Mouse (Mus musculus): ENCODE results near the gene Slc30a7. TPM values are rescaled to one million over a fixed set of nuclear protein-coding genes. Genes with fewer than 3 reads are reported as not detected.

Slc30a7 gene
- 24.4 and 26.3 TPM in 2 replicates for polyA plus RNA-seq (2016; fragmentation: Nextera tagmentation; extraction: Ambion mirVana)

DNA sequence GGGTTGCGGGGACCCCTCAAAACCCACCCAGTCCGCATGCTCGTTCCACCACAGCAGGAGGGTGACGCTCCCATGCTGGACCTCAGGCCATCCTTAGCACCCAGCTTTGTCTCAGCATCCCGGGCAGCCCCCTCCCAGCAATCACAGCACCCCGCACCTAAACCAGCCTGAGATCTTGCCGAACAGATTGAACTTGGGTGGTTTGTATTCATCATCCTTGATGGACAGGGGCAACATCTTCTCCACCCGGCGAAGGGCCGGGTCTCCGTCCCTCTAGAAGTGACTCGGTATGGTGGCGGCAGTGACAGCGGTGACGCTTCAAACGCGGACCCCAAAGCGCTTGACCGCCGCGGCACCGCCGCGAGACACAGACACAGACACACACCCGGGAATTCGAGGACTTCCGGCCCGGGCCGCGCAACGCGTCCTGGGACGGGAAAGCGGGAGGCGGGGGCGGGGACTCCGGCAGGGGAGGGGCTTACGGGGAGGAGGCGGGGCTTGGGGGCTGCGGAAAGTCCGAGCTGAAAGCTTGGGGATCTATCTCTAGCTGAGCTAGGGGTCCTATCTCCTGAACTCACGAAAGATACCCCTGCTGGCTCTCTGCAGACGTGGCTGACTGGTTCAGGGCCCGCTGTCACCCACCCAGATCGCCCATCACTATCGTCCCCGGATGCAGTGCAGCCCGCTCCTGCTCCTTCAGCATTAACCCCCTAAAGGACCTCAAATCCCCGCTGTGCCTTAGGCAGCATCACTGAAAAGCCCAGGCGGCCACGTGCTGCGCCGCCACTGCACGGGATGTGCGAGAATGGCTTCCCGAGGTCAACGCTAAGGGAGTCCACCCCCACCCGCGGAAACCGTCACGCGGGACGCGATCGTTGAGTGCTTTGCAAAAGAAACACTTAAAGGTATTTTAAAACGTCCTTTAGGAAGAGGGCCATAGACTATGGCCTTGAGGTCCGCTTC is at the start of gene Slc30a7, which contains the start of gene Extl2:
Slc30a7 (minus strand) TSS at position 429 of the 963 bp plus-strand sequence.
Extl2 (plus strand) TSS at position 485 of the 963 bp plus-strand sequence.
- Histone ChIP-seq H3K4me3 (peak within 1 kb of the TSS; percentile 92), H3K27ac (peak within 1 kb of the TSS; percentile 89), H3K4me1 (peaks cover 37% of the 10 kb centered on the region), H3K36me3 (replicated peaks) (peaks cover 29% of the 10 kb centered on the region), H3K27me3 (ENCODE audit: poor library complexity, severe bottlenecking) (no peaks in the 10 kb centered on the region), H3K9me3 (no peaks in the 10 kb centered on the region)
- peak; percentile 90 for DNase-seq (ENCODE audit: extremely low spot score, low spot score)
- WGBS: under 1% methylated on average over 67 of the region's 67 CpGs

DNA sequence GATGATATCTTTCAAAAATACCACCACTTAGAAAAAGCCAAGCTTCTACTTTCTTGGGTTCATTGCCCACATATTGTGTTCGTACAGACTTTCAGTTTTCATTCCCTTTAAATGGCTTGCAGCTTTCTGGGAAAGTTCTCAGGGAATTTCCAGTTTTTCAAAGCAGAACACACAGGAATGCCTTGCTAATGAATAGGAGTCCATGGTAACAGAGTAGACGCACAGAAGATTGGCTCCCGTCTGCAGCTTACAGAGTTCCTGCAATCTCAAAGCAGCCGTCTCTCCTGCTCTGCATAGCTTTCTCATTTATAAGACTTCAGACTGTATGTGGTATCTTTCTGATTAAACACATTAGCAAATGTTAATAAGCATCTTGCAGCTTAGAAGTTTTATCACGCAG is 39.8 kb upstream of the Slc30a7 start:
- H3K36me3 ChIP-seq (replicated peaks): no peaks in the 10 kb centered on the region
- WGBS: 66% methylated on average over 5 of the region's 5 CpGs

DNA sequence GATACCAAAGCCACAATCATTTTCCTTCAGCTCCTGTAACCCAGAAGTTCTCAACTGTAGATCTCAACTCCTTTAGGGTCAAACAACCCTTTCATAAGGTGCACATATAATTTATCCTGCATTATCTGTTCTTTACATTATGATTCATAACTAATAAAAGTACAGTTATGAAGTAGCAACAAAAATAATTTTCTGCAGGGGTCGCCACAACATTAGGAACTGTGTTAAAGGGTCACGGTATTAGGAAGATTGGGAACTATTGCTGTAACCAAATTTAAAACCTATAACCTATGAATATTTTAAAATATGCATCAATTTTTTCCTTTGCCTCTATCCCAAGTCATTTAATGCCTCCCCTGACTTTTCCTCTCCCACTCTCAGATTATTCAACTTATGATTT is 38.8 kb upstream of the Slc30a7 start:
- H3K27me3 ChIP-seq (ENCODE audit: poor library complexity, severe bottlenecking): no peaks in the 10 kb centered on the region
- H3K36me3 ChIP-seq (replicated peaks): no peaks in the 10 kb centered on the region
- no peak overlapping the region for H3K27ac ChIP-seq
- no peak for DNase-seq (ENCODE audit: extremely low spot score, low spot score)
- H3K4me1 ChIP-seq: peaks cover 10% of the 10 kb centered on the region; the same call in 1 of the 2 replicates
- no peak overlapping the region for H3K4me3 ChIP-seq
- no peaks in the 10 kb centered on the region for H3K9me3 ChIP-seq
- 81% methylated on average over 2 of the region's 2 CpGs for WGBS

More for the DNA sequence above, 39.8 kb upstream of the Slc30a7 start:
- no peak overlapping the region for H3K4me3 ChIP-seq
- H3K27ac ChIP-seq: no peak overlapping the region
- DNase-seq (ENCODE audit: extremely low spot score, low spot score): no peak
- H3K27me3 ChIP-seq (ENCODE audit: poor library complexity, severe bottlenecking): no peaks in the 10 kb centered on the region
- H3K4me1 ChIP-seq: peaks cover 10% of the 10 kb centered on the region; the same call in 1 of the 2 replicates
- no peaks in the 10 kb centered on the region for H3K9me3 ChIP-seq

DNA sequence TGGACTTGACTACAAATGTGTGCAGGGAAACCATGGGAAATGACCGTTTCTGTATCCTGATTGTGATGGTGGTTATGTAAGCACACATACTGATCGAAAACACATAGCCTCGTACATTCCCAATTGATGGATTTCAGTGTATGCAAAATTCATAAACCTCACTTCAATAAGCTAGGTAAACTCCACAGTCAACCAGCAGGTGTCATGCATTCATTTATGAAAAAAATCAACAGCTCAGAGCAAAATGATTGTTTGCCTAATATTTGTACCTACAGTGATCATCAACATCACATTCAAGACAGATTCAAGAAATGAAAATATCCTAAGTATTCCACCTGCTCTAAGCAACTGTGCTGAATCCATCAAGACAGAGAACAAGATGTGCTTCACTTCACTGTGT is 33.6 kb upstream of the Slc30a7 start:
- H3K36me3 ChIP-seq (replicated peaks): no peaks in the 10 kb centered on the region
- H3K4me3 ChIP-seq: no peak overlapping the region
- WGBS: 88% methylated on average over 3 of the region's 3 CpGs
- H3K27ac ChIP-seq: no peak overlapping the region
- no peak for DNase-seq (ENCODE audit: extremely low spot score, low spot score)
- no peaks in the 10 kb centered on the region for H3K4me1 ChIP-seq
- no peaks in the 10 kb centered on the region for H3K9me3 ChIP-seq
- H3K27me3 ChIP-seq (ENCODE audit: poor library complexity, severe bottlenecking): no peaks in the 10 kb centered on the region

DNA sequence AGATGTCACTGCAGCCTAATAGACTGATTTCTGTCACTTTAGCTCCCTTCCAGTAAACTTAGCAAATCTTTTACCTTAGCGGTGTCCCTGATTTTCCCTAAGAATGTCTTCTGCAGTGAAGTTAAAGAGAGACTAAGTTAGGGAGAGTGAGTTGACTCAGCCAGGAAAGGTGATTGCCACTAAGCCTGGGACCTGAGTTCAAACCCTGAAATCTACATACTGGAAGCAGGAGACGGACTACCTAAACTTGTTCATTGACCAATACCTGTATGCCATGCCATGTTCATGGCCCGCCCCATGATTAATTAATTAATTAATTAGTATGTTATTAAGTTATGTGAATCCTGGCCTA is 26.6 kb upstream of the Slc30a7 start:
- no peaks in the 10 kb centered on the region for H3K36me3 ChIP-seq (replicated peaks)
- DNase-seq (ENCODE audit: extremely low spot score, low spot score): no peak
- H3K27me3 ChIP-seq (ENCODE audit: poor library complexity, severe bottlenecking): no peaks in the 10 kb centered on the region
- H3K9me3 ChIP-seq: no peaks in the 10 kb centered on the region
- H3K4me3 ChIP-seq: no peak overlapping the region
- H3K27ac ChIP-seq: no peak overlapping the region
- 59% methylated on average over 3 of the region's 3 CpGs for WGBS
- H3K4me1 ChIP-seq: no peaks in the 10 kb centered on the region

DNA sequence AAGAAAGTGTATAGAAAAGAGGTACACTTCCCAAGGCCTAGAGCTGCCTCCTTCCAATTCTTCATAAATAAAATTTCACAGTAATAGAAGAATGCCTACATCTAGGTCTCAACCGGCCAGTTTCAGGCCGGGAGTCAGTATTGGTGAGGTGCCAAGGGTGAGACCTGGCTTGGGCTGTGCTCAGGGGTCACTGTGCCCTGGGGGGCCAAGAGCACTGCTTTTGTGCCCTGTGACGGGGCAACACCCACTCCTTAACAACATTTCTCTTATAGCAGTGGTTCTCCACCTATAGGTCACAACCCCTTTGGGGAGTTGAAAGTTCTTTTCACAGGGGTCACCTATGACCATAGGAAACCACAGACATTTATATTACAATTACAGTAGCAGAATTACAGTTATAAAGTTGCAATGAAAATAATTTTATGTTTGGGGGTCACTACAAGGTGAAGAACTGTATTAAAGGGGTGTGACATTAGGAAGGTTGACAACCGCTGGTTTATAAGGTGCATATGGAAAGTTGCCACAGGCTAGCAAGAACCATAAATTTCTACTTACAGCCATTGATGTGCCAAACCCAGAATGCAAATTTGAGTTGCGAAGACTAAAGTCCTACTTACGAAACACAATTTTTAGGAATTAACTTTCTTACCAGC is 26.1 kb upstream of the Slc30a7 start:
- Histone ChIP-seq H3K4me1 (no peaks in the 10 kb centered on the region), H3K4me3 (no peak overlapping the region), H3K36me3 (replicated peaks) (no peaks in the 10 kb centered on the region), H3K27ac (no peak overlapping the region), H3K9me3 (no peaks in the 10 kb centered on the region), H3K27me3 (ENCODE audit: poor library complexity, severe bottlenecking) (no peaks in the 10 kb centered on the region)
- 57% methylated on average over 6 of the region's 6 CpGs for WGBS
- no peak for DNase-seq (ENCODE audit: extremely low spot score, low spot score)

DNA sequence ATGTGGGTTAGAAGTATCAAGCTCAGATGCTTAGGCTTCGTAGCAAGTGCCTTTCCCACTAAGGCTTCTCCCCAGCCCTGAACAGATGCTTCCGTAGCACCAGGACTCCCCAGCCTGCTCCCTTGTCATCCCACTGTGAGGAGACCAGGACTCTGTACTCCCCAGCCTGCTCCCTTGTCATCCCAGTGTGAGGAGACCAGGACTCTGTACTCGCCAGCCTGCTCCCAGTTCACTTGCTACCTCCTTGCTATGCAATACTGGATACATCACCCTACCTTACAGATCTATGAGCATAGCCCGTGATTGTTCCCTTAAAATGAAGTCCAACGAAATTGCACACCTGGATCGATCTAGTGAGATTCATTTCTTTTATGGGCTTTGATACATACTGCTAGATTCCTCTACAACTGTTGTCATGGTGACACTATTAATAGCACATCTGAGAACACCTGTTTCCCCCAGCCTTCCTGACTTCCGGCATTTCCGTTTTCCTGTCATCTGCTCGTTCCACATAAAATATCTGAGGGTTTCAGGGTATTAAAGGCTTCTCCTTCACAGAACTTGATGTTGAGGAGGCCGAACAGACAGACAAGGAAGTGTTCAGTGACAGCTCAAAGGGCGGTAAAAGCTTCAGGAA is 23.1 kb upstream of the Slc30a7 start:
- no peak for DNase-seq (ENCODE audit: extremely low spot score, low spot score)
- no peaks in the 10 kb centered on the region for H3K27me3 ChIP-seq (ENCODE audit: poor library complexity, severe bottlenecking)
- WGBS: 83% methylated on average over 10 of the region's 11 CpGs
- no peaks in the 10 kb centered on the region for H3K9me3 ChIP-seq
- no peak overlapping the region for H3K4me3 ChIP-seq
- no peak overlapping the region for H3K27ac ChIP-seq
- H3K36me3 ChIP-seq (replicated peaks): peaks cover 15% of the 10 kb centered on the region
- H3K4me1 ChIP-seq: no peaks in the 10 kb centered on the region

DNA sequence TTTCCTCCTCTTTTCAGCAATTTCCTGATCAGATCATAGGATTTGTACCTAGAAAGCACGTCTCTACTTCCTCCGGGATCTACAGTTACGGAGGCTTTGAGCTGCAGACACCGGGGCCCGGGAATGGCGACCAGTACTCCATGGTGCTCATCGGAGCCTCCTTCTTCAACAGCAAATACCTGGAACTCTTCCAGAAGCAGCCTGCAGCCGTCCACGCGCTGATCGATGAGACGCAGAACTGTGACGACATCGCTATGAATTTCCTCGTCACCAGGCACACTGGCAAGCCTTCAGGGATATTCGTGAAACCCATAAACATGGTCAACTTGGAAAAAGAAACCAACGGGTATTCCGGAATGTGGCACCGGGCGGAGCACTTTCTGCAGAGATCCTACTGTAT is 19.8 kb upstream of the Slc30a7 start:
- Histone ChIP-seq H3K27ac (no peak overlapping the region), H3K4me3 (no peak overlapping the region), H3K36me3 (replicated peaks) (peaks cover 24% of the 10 kb centered on the region), H3K9me3 (no peaks in the 10 kb centered on the region), H3K27me3 (ENCODE audit: poor library complexity, severe bottlenecking) (no peaks in the 10 kb centered on the region), H3K4me1 (peaks cover 8% of the 10 kb centered on the region)
- DNase-seq (ENCODE audit: extremely low spot score, low spot score): no peak
- 93% methylated on average over 20 of the region's 20 CpGs for WGBS

DNA sequence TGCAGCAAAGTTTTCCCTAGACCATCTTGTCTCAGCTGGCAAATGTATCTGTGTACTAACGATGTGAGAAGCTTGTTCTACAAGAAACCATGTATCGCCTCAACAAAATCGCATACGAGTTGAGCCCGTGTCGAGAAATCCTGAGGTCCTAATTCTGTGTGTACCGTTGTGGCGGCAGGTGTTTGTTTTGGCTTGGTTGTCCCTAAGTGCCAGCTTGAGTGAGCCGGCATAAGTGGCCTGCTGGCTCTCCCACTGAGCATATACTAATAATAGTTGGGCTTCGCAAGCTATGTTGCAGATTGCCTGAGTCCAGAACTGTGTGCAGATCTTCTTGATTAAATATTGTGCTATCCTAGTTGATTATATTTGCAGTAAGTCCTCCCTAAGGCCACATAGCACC is 18.5 kb upstream of the Slc30a7 start:
- 97% methylated on average over 10 of the region's 10 CpGs for WGBS
- no peak overlapping the region for H3K4me3 ChIP-seq
- H3K27me3 ChIP-seq (ENCODE audit: poor library complexity, severe bottlenecking): no peaks in the 10 kb centered on the region
- no peak for DNase-seq (ENCODE audit: extremely low spot score, low spot score)
- H3K27ac ChIP-seq: no peak overlapping the region
- H3K9me3 ChIP-seq: no peaks in the 10 kb centered on the region
- H3K4me1 ChIP-seq: peaks cover 8% of the 10 kb centered on the region
- H3K36me3 ChIP-seq (replicated peaks): peaks cover 24% of the 10 kb centered on the region

DNA sequence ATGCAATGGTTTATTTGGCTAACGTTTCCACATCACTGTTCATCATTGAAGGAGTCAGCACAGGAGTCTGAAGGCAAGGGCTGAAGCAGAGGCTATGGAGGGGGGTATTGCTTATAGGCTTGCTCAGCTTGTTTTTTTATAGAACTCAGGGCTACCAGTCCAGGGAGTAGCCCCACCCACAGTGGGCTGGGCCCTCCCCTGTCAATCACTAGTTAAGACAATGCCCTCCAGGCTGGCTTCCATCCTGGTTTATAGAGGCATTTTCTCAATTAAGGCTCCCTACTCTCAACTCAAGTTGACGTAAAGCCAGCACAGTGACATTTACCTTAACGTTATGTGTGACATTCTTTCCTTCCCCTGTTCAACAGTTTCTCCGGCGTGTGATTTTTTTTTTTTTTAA is 17.5 kb upstream of the Slc30a7 start:
- WGBS: 88% methylated on average over 5 of the region's 5 CpGs
- Histone ChIP-seq H3K4me1 (peaks cover 8% of the 10 kb centered on the region), H3K4me3 (no peak overlapping the region), H3K27ac (no peak overlapping the region), H3K9me3 (no peaks in the 10 kb centered on the region), H3K36me3 (replicated peaks) (peaks cover 24% of the 10 kb centered on the region), H3K27me3 (ENCODE audit: poor library complexity, severe bottlenecking) (no peaks in the 10 kb centered on the region)
- DNase-seq (ENCODE audit: extremely low spot score, low spot score): no peak

DNA sequence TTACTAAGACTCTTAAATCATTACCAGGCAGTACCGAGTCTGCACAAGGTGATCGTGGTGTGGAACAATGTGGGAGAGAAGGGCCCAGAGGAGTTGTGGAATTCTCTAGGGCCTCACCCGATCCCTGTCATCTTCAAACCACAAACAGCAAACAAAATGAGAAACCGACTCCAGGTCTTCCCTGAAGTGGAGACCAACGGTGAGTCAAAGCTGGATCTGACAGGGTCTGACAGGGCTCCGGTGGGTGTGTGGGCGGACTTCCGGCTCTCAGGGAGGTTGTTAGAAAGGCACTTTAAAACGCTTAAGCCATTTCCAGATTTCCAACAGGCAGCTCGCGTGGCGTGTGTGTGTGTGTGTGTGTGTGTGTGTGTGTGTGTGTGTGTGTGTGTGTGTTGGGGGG is 17.0 kb upstream of the Slc30a7 start:
- Histone ChIP-seq H3K4me1 (peaks cover 8% of the 10 kb centered on the region), H3K9me3 (no peaks in the 10 kb centered on the region), H3K27me3 (ENCODE audit: poor library complexity, severe bottlenecking) (no peaks in the 10 kb centered on the region), H3K4me3 (no peak overlapping the region), H3K36me3 (replicated peaks) (peaks cover 24% of the 10 kb centered on the region), H3K27ac (no peak overlapping the region)
- 93% methylated on average over 12 of the region's 12 CpGs for WGBS
- no peak for DNase-seq (ENCODE audit: extremely low spot score, low spot score)

DNA sequence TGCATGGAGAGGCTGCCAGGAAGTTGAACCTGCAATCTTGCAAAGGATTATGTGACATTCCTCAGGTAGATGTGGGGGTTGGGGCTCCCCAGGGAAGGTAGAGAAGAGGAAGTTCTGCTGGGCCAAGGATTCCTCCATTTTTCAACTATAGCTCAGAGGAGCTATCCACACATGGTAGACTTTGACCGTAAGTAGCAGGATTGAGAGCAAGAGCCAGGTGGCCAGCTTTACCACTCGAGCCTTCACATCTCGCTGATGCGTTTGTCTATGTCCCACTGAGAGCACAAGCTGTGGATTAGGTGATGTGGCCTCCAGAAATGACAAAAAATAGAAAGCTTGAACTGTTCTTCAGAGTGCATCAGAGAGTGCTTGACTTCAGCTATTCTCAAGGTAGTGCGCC is 11.9 kb upstream of the Slc30a7 start:
- Histone ChIP-seq H3K27ac (no peak overlapping the region), H3K4me1 (peaks cover 4% of the 10 kb centered on the region), H3K36me3 (replicated peaks) (peaks cover 3% of the 10 kb centered on the region), H3K9me3 (no peaks in the 10 kb centered on the region), H3K27me3 (ENCODE audit: poor library complexity, severe bottlenecking) (no peaks in the 10 kb centered on the region), H3K4me3 (no peak overlapping the region)
- 94% methylated on average over 5 of the region's 5 CpGs for WGBS
- no peak for DNase-seq (ENCODE audit: extremely low spot score, low spot score)

DNA sequence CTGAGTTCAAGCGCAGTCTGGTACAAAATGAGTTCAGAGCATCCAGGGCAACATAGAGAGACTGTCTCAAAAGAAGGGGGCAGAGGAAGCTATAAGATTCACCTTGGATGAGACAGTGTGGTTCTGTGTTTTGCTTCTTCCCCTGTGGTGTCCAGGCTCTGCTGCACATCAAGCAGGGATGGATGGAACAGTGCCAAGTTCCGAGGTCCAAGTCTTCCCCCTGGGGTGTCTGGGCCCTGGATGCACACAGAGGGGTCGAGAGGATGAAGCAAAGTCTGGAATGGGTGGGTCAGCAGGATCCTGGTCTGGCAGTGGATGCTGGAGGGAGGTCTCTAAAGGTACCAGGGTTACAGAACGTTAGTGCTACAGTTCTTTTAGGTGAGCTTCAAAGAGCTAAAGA is 11.4 kb upstream of the Slc30a7 start:
- Histone ChIP-seq H3K27me3 (ENCODE audit: poor library complexity, severe bottlenecking) (no peaks in the 10 kb centered on the region), H3K9me3 (no peaks in the 10 kb centered on the region), H3K4me1 (peaks cover 4% of the 10 kb centered on the region), H3K4me3 (no peak overlapping the region), H3K36me3 (replicated peaks) (no peaks in the 10 kb centered on the region), H3K27ac (no peak overlapping the region)
- no peak for DNase-seq (ENCODE audit: extremely low spot score, low spot score)
- WGBS: 82% methylated on average over 4 of the region's 4 CpGs
